Mouse (Mus musculus) ovary, postnatal 10 days (tissue): ENCODE measurements around the gene Gpr137b.
A peak's percentile ranks its signal among the peaks of the same experiment; 100 is the strongest.
"Not testable (repeated sequence)": the region's sequence is repeated elsewhere in the genome, so short reads cannot be mapped to it uniquely, and the experiment has no call there.

Source experiments
- DNase-seq: peaks from one replicate; pipeline ENCODE4 v3.0.0; 2022; ENCODE audit warnings: low spot score

Gpr137b gene

DNA sequence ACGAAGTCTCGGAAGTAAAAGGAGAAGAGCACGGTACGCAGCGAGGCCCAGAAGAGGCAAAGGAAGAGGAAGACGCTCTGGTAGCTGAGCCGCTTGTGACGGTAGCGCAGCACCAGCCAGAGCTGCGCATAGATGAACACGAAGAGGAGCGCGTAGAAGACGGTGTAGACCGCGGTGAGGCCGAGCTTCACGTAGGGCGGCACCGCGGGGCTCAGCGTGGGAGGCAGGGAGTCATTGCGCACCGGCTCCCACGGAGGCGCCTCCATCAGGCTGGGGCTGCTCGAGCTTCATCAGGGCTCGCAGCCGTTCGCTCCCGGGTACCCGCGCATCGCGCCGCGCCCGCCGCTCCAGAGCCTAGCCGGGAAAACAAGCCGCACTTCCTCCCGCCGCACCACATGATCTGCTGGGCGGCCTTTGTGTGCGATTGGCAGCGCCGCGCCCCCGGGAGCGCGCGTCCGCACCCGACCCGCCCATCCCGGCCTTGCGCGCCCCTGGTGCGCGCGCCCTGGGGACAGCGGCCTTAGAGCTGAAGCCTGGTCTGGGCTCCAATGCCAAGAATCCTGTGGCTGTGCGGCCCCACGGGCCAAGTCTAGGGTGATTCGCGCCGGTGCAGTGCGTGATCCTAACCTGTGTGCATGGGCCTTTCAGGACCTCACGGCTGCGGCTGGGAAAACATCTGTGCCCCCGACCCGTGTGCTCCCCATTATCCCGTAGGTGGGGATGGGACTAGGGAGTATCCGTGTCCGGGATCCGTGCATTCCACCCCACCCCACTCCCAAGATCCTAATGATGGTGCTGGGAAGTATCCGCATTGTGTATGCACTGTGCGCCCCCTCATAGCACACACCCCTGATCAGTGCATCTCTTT is at the start of gene Gpr137b:
TSS of gene Gpr137b (minus strand) at position 787 of the 868 bp plus-strand sequence.
- peak; percentile 19 for DNase-seq

- DNase-seq, result not testable (repeated sequence)
These were observed 44.5 kb upstream of the Gpr137b start for GRCm38 (mm10) chr13:13438112-13438953.

- not testable (repeated sequence) for DNase-seq
These were observed 43.7 kb upstream of the Gpr137b start, which contains the start of gene Nid1 for GRCm38 (mm10) chr13:13437460-13438015. TSS of gene Nid1 (plus strand) at chr13:13437551.

DNA sequence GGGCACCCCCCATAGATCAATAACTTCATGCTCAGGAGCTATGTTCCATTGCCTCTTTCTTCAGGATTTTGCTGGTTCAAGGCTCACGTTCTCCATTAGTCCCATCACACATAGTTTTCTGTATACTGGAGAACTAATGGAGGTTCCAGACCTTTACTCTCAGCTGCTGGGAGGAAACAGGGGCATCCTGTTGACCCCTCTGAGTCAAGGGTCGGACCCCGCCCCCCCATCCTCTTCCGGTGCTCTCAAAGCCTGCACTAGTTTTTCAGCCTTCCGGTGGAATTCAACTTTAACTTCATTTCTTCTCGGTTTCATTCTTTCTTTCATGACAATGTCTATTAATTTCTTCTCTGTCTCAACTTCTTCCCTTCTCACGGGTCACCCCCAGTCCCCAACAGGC is 42.3 kb upstream of the Gpr137b start:
- not testable (repeated sequence) for DNase-seq

GRCm38 (mm10) chr13:13423301-13423700 is 29.5 kb upstream of the Gpr137b start:
- DNase-seq, result not testable (repeated sequence)

- DNase-seq, result not testable (repeated sequence)
These were observed 25.0 kb upstream of the Gpr137b start for GRCm38 (mm10) chr13:13418859-13419258.

GRCm38 (mm10) chr13:13416007-13416337 is 22.2 kb upstream of the Gpr137b start:
- DNase-seq, result not testable (repeated sequence)

- not testable (repeated sequence) for DNase-seq
These were observed 21.5 kb upstream of the Gpr137b start for GRCm38 (mm10) chr13:13415120-13416006.

GRCm38 (mm10) chr13:13414206-13414605 is 20.4 kb upstream of the Gpr137b start:
- no peak for DNase-seq

- not testable (repeated sequence) for DNase-seq
These were observed 11.7 kb upstream of the Gpr137b start for GRCm38 (mm10) chr13:13405511-13405910.

DNA sequence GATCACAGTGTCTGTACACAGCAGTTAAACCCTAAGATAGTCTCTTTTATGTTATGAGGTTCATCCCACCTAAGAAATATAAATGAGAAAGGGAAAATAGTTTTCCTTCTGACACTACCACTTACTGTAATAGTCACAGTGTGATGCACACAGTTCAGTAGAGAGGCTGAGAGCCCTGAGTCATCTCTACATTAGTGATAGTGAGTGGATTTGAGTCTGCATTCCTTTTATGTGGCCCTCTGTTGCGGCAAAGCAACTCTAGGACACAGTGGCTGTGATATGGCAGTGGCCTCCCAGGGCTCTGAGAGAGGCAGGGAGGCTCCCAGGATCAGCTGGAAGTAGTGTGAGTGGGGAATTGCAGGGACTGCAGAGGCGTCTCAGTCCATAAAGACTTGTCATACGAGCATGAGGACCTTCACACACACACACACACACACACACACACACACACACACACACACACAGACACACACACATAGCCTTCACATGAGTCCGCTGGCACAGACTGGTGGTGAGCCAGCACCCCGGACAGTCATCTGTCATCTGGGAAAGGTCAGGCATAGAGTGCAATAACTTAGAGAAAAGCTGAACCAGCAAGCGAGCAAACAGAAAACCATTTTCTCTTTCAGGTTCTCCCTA is 10.8 kb upstream of the Gpr137b start:
- not testable (repeated sequence) for DNase-seq

DNA sequence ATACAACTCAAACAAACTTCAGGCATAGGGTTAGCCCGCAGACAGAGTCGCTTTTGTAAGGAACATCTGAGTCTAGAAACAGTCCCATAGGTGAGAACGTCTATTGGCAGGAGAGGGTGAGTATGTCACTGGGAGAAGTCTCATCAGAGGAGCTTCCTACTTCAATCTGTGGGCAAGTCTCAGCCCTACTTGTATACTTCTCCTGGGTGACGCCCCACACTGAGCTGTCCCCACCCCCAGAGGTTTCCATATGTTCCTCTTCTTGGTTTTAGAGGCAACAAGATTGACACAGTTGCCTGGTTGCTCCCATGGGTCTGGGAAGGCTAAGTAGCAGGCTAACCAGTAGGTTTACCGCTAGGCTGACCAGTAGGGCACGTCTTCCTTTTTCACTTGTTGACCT is 10.0 kb upstream of the Gpr137b start:
- DNase-seq, result not testable (repeated sequence)

- DNase-seq, result not testable (repeated sequence)
These were observed 9.6 kb upstream of the Gpr137b start for GRCm38 (mm10) chr13:13403366-13403765.

DNA sequence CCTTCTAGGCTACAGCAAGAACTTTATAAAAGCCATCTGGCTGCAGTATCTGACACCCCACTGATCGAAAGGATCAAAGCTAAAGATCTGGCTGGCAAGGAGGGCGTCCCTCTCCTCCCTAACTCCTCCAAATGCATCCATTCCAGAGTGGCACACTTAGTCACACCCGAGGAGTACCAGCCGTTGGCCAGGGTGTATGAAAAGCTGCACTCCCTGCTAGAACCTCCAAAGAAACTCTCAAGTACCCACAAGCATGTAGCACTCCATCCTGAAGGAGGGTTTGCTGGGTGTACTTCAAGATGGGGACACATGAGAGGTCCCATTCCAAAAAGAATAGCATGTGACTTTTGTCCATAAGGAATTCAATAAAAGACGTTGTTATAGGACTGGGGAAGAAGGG is 9.0 kb upstream of the Gpr137b start:
- not testable (repeated sequence) for DNase-seq

GRCm38 (mm10) chr13:13400851-13401250 is 7.0 kb upstream of the Gpr137b start:
- not testable (repeated sequence) for DNase-seq

GRCm38 (mm10) chr13:13394096-13394395 is 232 bp upstream of the Gpr137b start:
- DNase-seq, result not testable (repeated sequence)

DNA sequence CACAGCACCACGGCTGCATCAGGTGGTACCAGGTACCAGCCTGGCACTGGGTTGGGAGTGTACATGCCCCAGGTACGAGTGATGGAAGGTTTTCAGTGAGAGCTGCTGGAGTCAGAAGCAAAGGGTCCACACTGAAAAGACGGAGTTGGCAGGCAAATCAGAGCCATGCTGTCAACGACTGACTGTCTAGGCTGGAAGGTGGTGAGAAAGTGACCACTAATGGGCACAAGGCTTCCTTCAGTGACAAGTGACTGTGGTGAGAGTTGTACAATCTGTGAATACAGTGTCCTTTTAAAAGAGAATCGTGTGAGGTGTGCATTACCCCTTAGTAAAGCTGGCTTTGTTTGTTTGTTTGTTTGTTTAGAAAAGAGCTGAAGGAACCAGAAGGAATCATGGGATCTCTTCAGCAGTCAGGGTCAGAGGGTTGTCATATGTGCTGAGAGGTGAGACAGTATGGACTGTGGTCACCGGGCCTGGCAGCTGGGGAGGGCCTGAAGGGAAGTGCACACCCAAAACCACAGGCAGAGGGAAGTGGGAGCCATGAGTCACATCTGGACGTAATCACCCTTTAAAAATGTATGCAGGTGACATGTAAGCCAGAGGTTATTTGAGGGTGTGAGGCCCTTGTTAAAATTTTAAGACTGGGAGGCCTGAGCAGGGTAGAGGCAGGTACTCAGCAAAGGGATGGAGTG is 15.5 kb downstream of the Gpr137b start:
- DNase-seq, result not testable (repeated sequence)

- DNase-seq, result no peak
These were observed 16.6 kb downstream of the Gpr137b start for GRCm38 (mm10) chr13:13377180-13377579.

- DNase-seq, result not testable (repeated sequence)
These were observed 19.8 kb downstream of the Gpr137b start for GRCm38 (mm10) chr13:13373965-13374364.

DNA sequence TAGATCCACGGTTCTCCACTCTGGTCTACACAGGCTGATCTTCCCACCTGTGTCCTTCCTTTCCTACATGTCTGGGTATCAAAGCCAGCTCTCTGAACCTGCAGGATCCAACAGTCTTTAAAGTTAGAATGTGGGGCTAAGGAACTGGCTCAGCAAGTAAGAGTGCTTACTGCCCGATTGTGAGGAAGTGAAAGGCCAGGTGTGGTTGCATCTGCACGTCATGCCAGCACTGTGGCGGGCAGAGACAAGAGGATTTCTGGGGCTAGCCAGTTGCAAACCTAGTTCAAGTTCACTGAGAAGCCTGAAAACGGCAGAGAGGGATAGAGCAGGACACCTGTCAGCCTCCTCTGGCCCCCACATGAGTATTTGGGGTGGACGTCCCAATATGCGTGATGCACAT is 22.4 kb downstream of the Gpr137b start:
- DNase-seq, result not testable (repeated sequence)
